Mouse (Mus musculus): ENCODE measurements at regions not wholly inside any gene's neighbourhood (a gene's known extent, or its start where the extent isn't known, plus 50 kb on each side); places are given as distances from the start of the nearest gene placed in this dataset.

- no peak for DNase-seq
Measured at GRCm38 (mm10) chr10:96325297-96325696, 188.9 kb downstream of the Gm5426 start.

DNA sequence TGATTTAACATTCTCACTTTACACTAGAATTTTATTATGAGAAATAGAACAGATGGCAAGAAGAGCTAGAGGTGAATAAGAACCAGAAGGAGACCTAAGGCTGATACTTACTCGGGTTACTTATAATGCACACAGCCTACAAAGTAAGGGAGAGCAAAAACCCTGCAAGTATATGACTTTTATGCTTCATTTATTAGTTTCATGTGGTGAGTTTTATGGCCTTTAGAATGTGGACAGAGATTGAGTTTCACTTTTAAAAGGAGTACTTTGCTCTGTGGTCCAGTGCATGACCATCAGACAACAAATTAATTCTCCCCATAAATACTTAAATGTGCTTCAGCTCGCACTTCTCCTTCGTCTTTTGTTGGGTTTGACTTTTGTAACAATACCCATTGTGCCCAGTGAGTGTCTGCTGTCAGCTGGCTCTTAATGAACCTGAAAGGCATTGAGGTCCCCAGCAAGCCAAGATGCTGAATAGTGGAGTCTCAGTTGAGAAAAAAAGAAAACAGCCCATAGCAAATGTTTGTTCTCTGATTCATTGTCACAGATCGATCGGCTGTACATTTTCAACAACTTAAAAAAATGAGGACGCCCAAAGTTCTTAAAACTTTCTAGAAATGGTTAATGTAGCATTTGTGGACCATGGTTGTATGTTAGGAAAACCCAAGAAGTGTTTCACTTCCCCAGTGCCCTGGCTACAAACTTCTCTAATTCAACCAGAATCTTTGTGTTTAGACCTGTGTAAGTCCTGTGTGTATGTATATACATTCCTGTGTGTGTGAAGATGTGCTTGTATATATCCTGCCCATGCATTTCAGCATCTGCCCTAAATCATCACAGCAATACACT is 194.5 kb downstream of the Gm5426 start:
- no peak for DNase-seq

- DNase-seq, result peak; percentile 72 to 92
Measured at GRCm38 (mm10) chr10:96332731-96333201, 196.4 kb downstream of the Gm5426 start.

DNA sequence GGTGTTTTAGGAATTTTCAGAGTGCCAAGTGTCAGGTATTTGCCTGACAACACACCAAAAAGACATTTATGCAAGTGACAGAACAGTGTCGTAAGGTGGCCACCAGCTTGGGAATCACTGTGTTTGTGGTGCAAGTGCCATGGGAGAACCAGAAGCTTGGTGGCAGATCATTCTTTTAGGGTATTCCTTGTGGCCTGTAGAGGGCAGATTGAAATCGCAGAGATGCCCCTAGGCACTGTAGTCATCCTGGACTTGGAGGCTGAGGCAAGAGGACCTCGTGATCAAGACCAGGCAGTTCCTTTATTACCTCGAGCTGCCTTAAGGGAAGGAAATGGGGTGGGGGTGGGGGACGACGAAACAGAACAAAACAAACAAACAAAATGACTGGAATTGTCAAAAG is 196.8 kb downstream of the Gm5426 start:
- DNase-seq, result peak in 1 of 2 experiments; percentile 71

GRCm38 (mm10) chr10:96336271-96336670 is 199.9 kb downstream of the Gm5426 start:
- no peak for DNase-seq

GRCm38 (mm10) chr10:96337088-96337666 is 200.8 kb downstream of the Gm5426 start:
- no peak for DNase-seq

DNA sequence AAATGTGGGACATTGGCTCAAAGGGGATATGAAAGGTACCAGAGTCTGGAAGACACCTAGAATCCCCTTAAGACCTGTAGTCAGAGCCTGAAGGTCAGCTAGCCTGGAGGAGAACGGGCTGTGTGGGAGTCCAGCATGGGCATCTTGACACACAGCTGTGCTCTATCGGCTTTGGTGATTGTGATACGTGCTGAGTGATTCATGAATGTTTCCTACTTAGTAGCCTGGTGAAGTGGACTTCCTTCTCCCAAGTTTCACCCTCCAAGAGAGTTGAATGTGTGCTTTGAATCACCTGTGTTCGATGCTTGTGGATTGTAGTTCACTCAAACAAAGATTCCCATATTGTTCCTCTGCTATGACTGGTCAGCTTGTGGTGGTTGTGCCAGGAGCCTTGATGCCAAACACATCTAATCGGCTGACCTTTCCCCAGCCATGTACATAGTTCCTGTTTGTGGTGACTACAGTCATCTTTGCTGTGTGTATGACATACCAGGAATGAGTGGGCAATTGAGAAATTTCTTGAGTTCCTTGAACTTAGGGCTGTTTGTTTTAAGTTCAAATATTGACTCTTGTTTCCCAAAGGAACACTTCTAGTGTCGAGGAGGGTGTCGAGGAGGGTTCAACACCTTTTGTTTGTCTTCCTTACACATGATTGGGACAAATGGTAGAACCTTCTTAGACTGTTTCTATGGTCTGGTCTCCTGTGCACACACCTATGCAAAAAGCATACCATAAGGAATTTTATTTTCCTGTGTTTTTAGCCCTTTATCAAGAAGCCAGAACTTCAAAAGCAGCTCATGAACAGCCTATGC is 201.6 kb downstream of the Gm5426 start:
- peak in 1 of 2 experiments; percentile 14 for DNase-seq

DNA sequence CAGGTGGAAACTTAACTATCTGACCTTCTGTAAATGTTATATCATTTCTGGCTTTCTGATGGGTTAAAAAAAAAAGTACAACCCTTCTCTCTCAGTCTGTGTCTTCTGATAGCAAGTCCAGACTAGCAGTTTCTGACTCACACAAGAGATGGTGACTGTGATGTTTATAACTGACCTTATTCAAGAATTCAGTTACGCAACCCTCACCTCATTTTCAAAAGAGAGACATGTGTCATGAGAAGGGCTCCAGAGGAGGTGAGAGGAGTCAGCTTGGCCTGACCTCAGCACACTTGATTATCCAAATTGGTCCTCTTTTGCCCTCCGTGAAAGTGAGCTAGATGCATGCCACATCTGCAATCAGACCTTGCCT is 202.2 kb downstream of the Gm5426 start:
- DNase-seq, result no peak

- DNase-seq, result no peak
Measured at GRCm38 (mm10) chr10:96342476-96342875, 206.1 kb downstream of the Gm5426 start.

DNA sequence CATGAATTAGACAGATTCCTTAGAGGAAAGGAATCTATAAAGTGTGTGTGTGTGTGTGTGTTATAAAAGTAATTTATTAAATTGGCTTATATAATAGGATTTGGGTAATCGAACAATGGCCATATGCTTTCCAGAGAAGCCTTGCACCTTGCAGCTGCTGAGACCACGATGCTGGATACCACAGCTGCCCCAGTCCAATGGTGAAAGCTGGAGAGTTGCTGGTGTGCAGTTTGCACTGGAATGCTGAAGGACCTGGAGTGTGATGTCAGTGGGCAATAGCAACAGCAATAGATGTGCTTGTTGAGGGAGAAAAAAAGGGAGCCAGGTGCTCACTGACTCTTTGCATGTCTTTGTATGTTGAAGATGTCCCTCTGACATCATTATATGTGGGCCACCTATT is 207.3 kb downstream of the Gm5426 start:
- DNase-seq, result no peak

- no peak for DNase-seq
Measured at GRCm38 (mm10) chr10:96350692-96351091, 214.3 kb downstream of the Gm5426 start.

DNA sequence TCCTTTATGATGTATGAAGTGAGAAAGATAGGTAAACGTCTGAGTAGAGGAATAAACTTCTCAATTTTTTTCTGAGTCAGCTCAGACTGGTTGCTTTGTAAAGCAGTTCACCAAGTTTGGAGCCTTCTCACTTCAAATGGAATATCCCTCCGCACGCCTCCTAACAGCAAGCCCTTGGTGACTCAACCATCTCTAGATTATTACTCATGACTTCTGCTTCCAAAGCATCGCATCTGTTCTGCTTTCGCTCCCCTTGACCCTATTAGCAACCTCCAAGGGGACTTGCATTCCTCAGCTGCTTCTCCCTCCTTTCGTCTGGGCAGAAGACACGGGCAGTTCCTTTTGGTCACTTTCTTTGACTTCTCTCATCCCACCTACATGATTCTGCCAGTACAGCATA is 214.9 kb downstream of the Gm5426 start:
- no peak for DNase-seq

- DNase-seq, result no peak
Measured at GRCm38 (mm10) chr10:96356980-96357624, 220.7 kb downstream of the Gm5426 start.

GRCm38 (mm10) chr10:96357632-96358031 is 221.2 kb downstream of the Gm5426 start:
- DNase-seq, result no peak

- DNase-seq, result no peak
Measured at GRCm38 (mm10) chr10:96358984-96359383, 222.6 kb downstream of the Gm5426 start.

- no peak for DNase-seq
Measured at GRCm38 (mm10) chr10:96362211-96362610, 225.8 kb downstream of the Gm5426 start.

DNA sequence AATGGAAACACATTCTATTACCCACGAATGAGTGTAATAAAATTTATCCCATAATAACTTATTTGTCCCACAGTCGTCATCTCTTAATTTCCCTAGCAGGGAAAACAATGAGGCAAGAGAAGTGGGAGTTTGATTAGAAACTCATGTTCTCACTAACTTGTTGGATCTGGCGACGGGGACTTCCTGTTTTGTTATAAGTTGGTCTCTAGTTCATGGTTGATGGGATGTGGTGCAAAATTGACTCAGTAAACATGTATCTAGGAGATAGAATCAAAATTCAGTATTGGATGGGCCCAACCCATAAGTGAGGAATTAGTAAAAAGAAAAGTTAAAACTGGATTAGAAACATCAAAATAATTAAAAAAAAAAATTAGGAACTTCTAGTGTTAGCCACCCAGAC is 227.5 kb downstream of the Gm5426 start:
- no peak for DNase-seq

- DNase-seq, result no peak
Measured at GRCm38 (mm10) chr10:96365101-96365500, 228.7 kb downstream of the Gm5426 start.

DNA sequence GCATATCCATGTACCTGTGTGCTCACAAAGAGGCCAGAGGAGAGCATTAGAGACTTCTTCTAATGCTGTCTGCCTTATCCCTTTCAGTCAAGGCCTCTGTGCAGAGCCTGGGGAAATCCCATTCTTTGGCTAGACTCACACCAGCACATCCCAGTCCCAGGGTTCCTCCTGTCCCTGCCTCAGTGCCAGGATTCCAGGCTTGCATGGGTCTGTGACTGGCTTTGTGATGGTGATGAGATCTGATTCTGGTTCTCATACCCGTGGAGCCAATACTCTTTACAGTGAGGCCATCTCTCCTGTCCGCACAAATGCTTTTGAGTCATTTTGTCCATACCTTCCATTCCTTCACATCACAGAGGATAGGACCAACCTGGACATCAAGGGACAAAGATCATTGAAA is 230.5 kb downstream of the Gm5426 start:
- DNase-seq, result no peak

DNA sequence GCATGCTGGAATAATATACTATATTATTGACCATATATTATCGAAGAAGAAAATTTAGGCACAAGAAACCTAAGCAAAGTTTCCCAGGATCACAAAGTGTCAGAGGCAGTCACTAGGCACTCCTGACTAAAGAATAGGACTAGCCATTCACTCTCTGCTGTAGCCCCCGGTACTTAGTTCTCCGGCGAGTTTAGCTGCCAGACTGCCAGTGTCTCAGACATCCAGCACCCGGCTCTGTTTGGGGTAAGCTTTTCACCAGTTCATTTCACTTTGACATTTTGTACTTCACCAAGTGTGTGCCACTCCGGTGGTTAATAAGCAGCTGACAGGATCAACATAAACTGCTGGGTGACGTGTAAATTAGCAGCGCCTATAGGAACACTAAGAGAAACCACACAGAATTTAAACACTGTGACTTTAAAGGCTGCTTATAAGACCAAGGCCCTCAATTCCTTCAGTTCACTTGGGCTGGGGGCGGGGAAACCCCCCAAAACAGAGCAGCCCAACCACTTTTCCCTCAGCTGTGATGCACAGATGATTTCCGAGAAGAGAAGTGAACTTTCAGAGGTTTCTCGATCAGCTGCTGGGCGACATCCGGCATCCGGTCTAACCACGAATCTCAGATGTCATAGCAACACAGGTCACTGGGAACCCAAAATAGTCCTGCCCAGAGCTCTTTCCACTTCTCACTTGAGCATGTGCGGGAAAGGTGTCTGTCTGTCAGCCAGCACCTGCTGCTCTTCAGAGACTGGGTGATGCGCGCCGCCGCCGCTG is 234.3 kb downstream of the Gm5426 start:
- DNase-seq, result peak; percentile 22 to 68

DNA sequence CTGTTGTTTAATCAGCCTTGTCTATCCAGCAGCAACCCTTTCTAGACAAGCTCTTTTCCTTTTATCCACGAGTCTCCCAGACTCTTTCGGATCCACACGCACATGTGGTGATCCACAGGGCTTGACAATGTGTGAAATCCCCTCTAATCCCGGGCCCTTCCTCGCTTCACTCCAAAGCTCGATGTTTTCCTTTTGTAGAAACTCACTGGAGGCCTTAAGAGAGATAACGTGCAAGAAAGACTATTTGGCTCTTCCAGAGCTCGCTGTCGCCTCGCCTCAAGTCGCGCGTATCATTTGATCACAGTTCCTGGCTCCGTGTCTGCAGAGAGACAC is 234.9 kb downstream of the Gm5426 start:
- peak in 1 of 2 experiments; percentile 13 for DNase-seq

All from heart, adult 18-20 months (tissue).